Mouse (Mus musculus) G1E (cell line): Measurements from ENCODE around the gene Cryzl2. TPM values are rescaled to one million over a fixed set of nuclear protein-coding genes. Genes with fewer than 3 reads are reported as not detected.

Experiments used
- ATAC-seq: 2 replicates; pipeline ENCODE4 v1.8.0; 2016; ENCODE audit warnings: mild to moderate bottlenecking; ENCODE audit not compliant: insufficient number of reproducible peaks, poor library complexity, low FRiP score, severe bottlenecking; ENCODE audit errors: extremely low read depth
- DNase-seq: peaks from one replicate; pipeline ENCODE4 v3.0.0; 2012; ENCODE audit warnings: low spot score
- H3K27me3 ChIP-seq: 2 replicates; pipeline ENCODE4 v1.6.1; 2012; ENCODE audit warnings: mild to moderate bottlenecking, low read length, inconsistent platforms; ENCODE audit not compliant: insufficient read depth
- H3K36me3 ChIP-seq: replicated peaks from 2 replicates; pipeline ENCODE3; 2012; ENCODE audit warnings: mild to moderate bottlenecking, inconsistent platforms
- H3K4me1 ChIP-seq: 2 replicates; pipeline ENCODE4 v1.6.1; 2012; ENCODE audit warnings: low read depth, low read length, inconsistent platforms, mixed read lengths; ENCODE audit not compliant: insufficient read depth
- H3K4me3 ChIP-seq: 2 replicates; pipeline ENCODE4 v1.5.1; 2012; ENCODE audit warnings: low read depth, mild to moderate bottlenecking, inconsistent platforms, low read length, moderate library complexity, mixed read lengths
- H3K9me3 ChIP-seq: replicated peaks from 2 replicates; pipeline ENCODE4 v1.6.1; 2012; ENCODE audit warnings: inconsistent platforms
- CTCF ChIP-seq: IDR thresholded peaks from 2 replicates; pipeline ENCODE4 v1.5.1; 2012; ENCODE audit warnings: low read depth, low read length, inconsistent platforms, mixed read lengths
- GATA1 ChIP-seq: IDR thresholded peaks from 2 replicates; pipeline ENCODE4 v1.6.1; 2012; ENCODE audit warnings: borderline replicate concordance, low read length, inconsistent platforms, mixed read lengths
- GATA2 ChIP-seq: IDR thresholded peaks from 2 replicates; pipeline ENCODE4 v1.6.1; 2012; ENCODE audit warnings: low read depth, low read length, inconsistent platforms, borderline replicate concordance
- POLR2AphosphoS5 ChIP-seq: IDR thresholded peaks from 2 replicates; pipeline ENCODE4 v1.6.1; 2012; ENCODE audit warnings: low read depth, low read length, inconsistent platforms; ENCODE audit not compliant: insufficient replicate concordance
- TAL1 ChIP-seq: conservative IDR thresholded peaks from 2 replicates; pipeline ENCODE4 v1.6.1; 2012; ENCODE audit warnings: low read depth, low read length, inconsistent platforms, mixed read lengths
- polyA plus RNA-seq: library from polyadenylated mRNA; stranded (reverse); fragments of >175 nt; gene quantifications from 2 replicates; pipeline ENCODE4 v1.2.3, GENCODE M21; 2012
- total RNA-seq, 2 experiments: library from RNA; stranded (forward) in 1 of 2; stranded (reverse) in 1 of 2; fragments of 200-1000 nt in 1 of 2; fragments of >200 nt in 1 of 2; fragmentation: Nextera tagmentation in 1 of 2; gene quantifications; 2 replicates each; pipeline ENCODE4 v1.2.3; 2014 to 2017

The Cryzl2 gene
- total and polyA plus RNA-seq, 3 experiments: 0.44 TPM; not detected in 2

DNA sequence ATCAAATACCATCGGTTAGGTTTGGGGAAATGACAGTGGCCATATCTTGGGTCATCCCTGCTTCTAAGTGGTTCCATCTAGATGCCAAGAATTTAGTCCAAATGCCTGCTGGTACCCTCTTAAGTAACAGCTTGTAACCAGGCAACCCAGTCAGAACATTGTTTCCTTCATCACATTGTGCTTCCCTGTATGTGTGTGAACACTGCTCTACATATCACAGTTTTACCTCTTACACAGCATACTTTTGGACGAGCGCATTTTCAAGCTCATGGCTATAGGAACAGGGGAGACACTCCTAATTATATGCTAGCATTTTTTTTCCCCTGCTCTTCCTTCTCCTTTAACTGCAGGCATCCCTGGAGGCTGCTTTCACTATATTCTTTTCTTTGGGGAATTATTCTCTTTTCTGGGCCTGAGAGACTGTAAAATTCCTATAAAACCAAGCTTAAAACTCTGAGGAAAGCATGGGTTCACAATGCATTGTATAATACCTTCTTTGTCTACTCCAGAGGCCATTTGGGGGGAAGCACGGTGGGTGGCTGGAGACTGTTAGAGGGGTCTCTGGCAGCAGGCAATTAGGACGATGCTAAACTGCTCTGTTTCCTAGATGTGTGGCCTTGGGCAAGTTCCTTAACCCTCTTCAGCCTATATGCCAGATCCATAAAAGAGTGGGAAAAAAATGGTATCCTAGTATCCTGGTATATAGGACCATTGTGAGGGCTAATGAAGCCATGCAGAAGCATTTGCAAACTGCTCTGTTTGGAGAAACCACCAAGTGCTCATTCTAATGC, 5.4 kb upstream of the Cryzl2 start:
- ATAC-seq (no peak), DNase-seq (no peak)
- Histone ChIP-seq H3K4me1 (peaks cover 8% of the 10 kb centered on the region), H3K36me3 (no peaks in the 10 kb centered on the region), H3K27me3 (peaks cover 3% of the 10 kb centered on the region; the same call in 1 of the 2 replicates), H3K4me3 (no peak overlapping the region), H3K9me3 (0 out of 2 replicates have a peak, but pooled peaks cover 3% of the 10 kb centered on the region)
- TF ChIP-seq CTCF (no peak), POLR2AphosphoS5 (no peak), GATA1 (no peak), GATA2 (no peak), TAL1 (no peak)

GRCm38 (mm10) chr1:157454876-157455275, 3.5 kb upstream of the Cryzl2 start:
- no peak for ATAC-seq
- Histone ChIP-seq H3K4me1 (peaks cover 4% of the 10 kb centered on the region; the same call in 1 of the 2 replicates), H3K9me3 (peaks cover 6% of the 10 kb centered on the region), H3K36me3 (no peaks in the 10 kb centered on the region), H3K27me3 (no peaks in the 10 kb centered on the region), H3K4me3 (no peak overlapping the region)
- no peak for DNase-seq
- TF ChIP-seq CTCF (no peak), TAL1 (no peak), GATA2 (no peak), GATA1 (no peak), POLR2AphosphoS5 (no peak)

DNA sequence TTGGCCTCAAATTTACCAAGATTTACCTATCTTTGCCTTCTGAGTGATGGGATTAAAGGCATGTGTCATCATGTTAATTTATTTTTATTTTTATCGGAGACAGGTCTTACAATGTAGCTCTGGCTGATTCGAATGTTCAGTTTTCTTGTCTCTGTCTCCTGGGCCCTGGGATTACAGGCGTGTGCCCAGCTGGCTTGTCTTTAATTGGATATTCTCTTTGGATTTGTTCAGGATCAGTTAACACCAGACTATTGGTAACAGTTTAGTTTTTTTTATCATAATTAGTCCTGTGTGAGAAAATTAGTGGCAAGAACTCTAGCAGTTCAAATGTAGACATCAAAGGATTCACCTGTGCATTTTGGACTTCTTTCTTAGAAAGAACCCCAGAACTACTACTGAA, 588 bp upstream of the Cryzl2 start:
- Histone ChIP-seq H3K9me3 (peaks cover 6% of the 10 kb centered on the region), H3K36me3 (no peaks in the 10 kb centered on the region), H3K4me3 (no peak overlapping the region), H3K27me3 (peaks cover 3% of the 10 kb centered on the region; the same call in 1 of the 2 replicates), H3K4me1 (0 out of 2 replicates have a peak, but pooled peaks cover 3% of the 10 kb centered on the region)
- ATAC-seq (no peak), DNase-seq (no peak)
- no peak for TF ChIP-seq GATA1
- TF ChIP-seq CTCF: no peak
- TF ChIP-seq GATA2: no peak
- TF ChIP-seq POLR2AphosphoS5: no peak
- no peak for TF ChIP-seq TAL1

GRCm38 (mm10) chr1:157459904-157460303, 1.5 kb downstream of the Cryzl2 start:
- peaks cover 5% of the 10 kb centered on the region for H3K9me3 ChIP-seq
- peaks cover 3% of the 10 kb centered on the region; the same call in 1 of the 2 replicates for H3K27me3 ChIP-seq
- TF ChIP-seq CTCF (no peak), TAL1 (no peak)
- DNase-seq: no peak
- H3K4me3 ChIP-seq: no peak overlapping the region
- 0 out of 2 replicates have a peak, but pooled peaks cover 3% of the 10 kb centered on the region for H3K4me1 ChIP-seq
- H3K36me3 ChIP-seq: no peaks in the 10 kb centered on the region
- peak; percentile 8; the same call in 1 of the 2 replicates for ATAC-seq

- Histone ChIP-seq H3K4me3 (no peak overlapping the region), H3K27me3 (peaks cover 3% of the 10 kb centered on the region; the same call in 1 of the 2 replicates), H3K9me3 (peaks cover 5% of the 10 kb centered on the region), H3K4me1 (0 out of 2 replicates have a peak, but pooled peaks cover 3% of the 10 kb centered on the region), H3K36me3 (no peaks in the 10 kb centered on the region)
- no peak for DNase-seq
- TF ChIP-seq GATA2 (no peak), CTCF (no peak), POLR2AphosphoS5 (no peak), TAL1 (no peak), GATA1 (no peak)
- no peak for ATAC-seq
Observed at GRCm38 (mm10) chr1:157461276-157461675, 2.9 kb downstream of the Cryzl2 start.

GRCm38 (mm10) chr1:157462336-157462735, 4.0 kb downstream of the Cryzl2 start:
- Histone ChIP-seq H3K4me1 (0 out of 2 replicates have a peak, but pooled peaks cover 3% of the 10 kb centered on the region), H3K9me3 (peaks cover 8% of the 10 kb centered on the region), H3K4me3 (no peak overlapping the region), H3K36me3 (no peaks in the 10 kb centered on the region), H3K27me3 (peaks cover 3% of the 10 kb centered on the region; the same call in 1 of the 2 replicates)
- TF ChIP-seq TAL1: no peak
- no peak for TF ChIP-seq CTCF
- TF ChIP-seq POLR2AphosphoS5: no peak
- ATAC-seq (no peak), DNase-seq (no peak)
